Mouse (Mus musculus): ENCODE results near the gene Tmem230.

DNA sequence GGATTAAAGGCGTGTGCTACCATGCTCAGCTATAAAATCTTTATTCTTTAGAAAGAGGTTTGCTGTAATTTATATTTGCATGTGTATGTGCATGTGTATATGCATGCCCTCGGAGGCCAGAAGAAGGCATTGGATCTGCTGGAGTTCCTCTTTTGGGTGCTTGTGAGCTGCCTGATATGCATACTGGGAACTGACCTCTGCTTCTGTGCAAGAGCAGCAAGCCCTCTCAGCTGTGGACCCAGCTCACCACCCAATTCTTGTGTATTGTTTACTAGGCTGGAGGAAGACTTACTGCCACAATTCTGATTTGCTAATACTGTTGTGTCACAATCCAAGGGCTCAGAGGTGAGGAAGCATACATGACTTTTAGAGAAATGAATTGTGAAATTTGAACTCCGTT, 18.5 kb upstream of the Tmem230 start:
- no peak for TF ChIP-seq E2F4 (IDR thresholded peaks at IDR 0.05; ENCODE audit: insufficient replicate concordance, low read depth, low read length)
- no peak for TF ChIP-seq CTCF (conservative IDR thresholded peaks at IDR 0.05 in 1 of 2, IDR thresholded peaks at IDR 0.05 in 1 of 2; ENCODE audit: low read depth in 2 of 2, low read length in 2 of 2)
- TF ChIP-seq ELF1 (IDR thresholded peaks at IDR 0.05; ENCODE audit: low read depth, low read length) = no peak
- TF ChIP-seq TCF12 (IDR thresholded peaks at IDR 0.05; ENCODE audit: low read depth, low read length) = no peak
- TF ChIP-seq MAZ (IDR thresholded peaks at IDR 0.05; ENCODE audit: low read depth, low read length) = no peak
- TF ChIP-seq HCFC1 (IDR thresholded peaks at IDR 0.05; ENCODE audit: low read depth, low read length) = no peak
- TF ChIP-seq SMC3 (IDR thresholded peaks at IDR 0.05; ENCODE audit: low read depth, low read length) = no peak
- TF ChIP-seq ETS1 (conservative IDR thresholded peaks at IDR 0.05; ENCODE audit: low read depth, low read length) = no peak

All from CH12.LX (cell line).